Mouse (Mus musculus) liver, embryonic 14.5 days (tissue): Measurements from ENCODE around the gene Cyth1.

Source experiments
- CTCF ChIP-seq: IDR thresholded peaks from 2 replicates; pipeline ENCODE4 v1.5.1; 2016; ENCODE audit warnings: antibody characterized with exemption, low read depth, control low read depth
- EP300 ChIP-seq: IDR thresholded peaks from 2 replicates; pipeline ENCODE4 v1.6.1; 2016; ENCODE audit warnings: antibody characterized with exemption, low read depth

- TF ChIP-seq CTCF (no peak), EP300 (no peak)
Measured at GRCm38 (mm10) chr11:118198296-118198600, 50.1 kb downstream of the Cyth1 start.
